Mouse (Mus musculus) spleen, adult 2 months (tissue): ENCODE results near the gene Efcab11.
"Not testable (repeated sequence)": the region's sequence is repeated elsewhere in the genome, so short reads cannot be mapped to it uniquely, and the experiment has no call there.

Experiments
- CTCF ChIP-seq: fragments of 200-500 bp; IDR thresholded peaks from 2 replicates; pipeline ENCODE4 v1.5.1; 2011; ENCODE audit warnings: mild to moderate bottlenecking, inconsistent platforms; ENCODE audit not compliant: insufficient read depth, insufficient read length, insufficient replicate concordance; ENCODE audit errors: extremely low read depth
- POLR2A ChIP-seq: fragments of 200-500 bp; IDR thresholded peaks from 2 replicates; pipeline ENCODE4 v1.6.1; 2011; ENCODE audit warnings: low read depth, low read length, inconsistent platforms

DNA sequence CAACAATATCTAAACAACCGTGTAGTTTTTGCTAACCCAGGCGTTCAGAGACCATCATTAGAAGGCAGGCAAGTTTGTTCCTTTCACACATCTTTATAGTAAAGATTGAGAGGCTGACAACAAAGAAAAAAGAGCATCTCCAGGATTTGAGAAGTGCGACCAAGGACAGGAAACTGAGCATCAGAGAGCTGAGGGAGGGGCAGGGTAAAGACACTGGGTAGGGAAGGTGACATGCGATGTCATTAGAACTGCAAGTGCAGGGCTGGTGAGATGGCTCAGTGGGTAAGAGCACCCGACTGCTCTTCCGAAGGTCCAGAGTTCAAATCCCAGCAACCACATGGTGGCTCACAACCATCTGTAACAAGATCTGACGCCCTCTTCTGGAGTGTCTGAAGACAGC, 77.5 kb downstream of the Efcab11 start:
- TF ChIP-seq POLR2A, CTCF: not testable (repeated sequence)
